Comparison of ENCODE assay signal across 20 mouse cellular contexts in the genomic region with DNA sequence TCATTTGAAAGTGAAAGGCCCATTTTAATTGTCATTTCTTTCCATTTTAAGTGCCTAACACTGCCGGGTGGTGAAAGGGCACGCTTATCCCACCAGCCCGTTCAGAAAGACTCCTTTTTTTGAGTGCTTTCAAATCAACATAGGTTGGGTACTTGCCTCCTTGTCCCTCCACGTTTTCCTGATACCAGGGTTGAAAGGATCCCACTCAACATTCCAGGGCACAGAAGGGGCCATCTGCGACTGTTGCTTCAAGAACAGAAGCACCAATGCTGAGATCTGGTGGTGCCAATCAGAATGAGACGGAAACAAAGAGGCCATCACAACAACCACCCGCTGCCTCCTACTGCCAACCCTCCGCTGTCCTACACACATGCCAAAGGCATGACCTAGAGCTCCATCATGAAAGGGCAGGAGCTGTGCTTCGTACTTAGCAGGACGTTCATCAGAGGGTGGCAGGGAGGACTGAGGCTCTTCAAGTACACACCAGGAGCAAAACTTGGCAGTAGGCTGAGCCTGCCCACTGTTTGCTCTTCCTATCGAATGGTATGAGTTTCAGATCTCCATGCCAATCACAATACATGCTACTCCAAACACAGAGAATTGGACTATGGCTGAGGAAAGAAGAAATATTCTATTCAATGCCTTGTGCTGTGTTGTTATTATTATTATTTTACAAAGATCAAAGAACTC.
A peak's percentile ranks its signal among the peaks of the same experiment; 100 is the strongest.
DNase-seq lines count a peak whose midpoint lies in the region; ATAC-seq and TF ChIP-seq lines count a peak whose summit lies in the region.
"Had no signal": no experiment of that assay in that cellular context is flagged by ENCODE, and none has a peak within 500 bp of the region (broad histone marks: within the 10 kb centered on the region; RNA-seq: fewer than 3 reads in every experiment).

No protein-coding gene starts in this region.

- H3K9me3 ChIP-seq in heart, embryonic 15.5 days (replicated peaks): no peaks in the 10 kb centered on the region
- H3K9me3 ChIP-seq in lung, embryonic 15.5 days: no peaks in the 10 kb centered on the region
- H3K9me3 ChIP-seq: forebrain, embryonic 13.5 days; heart, embryonic 10.5 days; hindbrain, embryonic 15.5 days; intestine, embryonic 15.5 days; limb, embryonic 10.5 days had no signal

- H3K4me1 ChIP-seq in heart, embryonic 15.5 days (replicated peaks): peaks cover 34% of the 10 kb centered on the region
- H3K4me1 ChIP-seq in lung, embryonic 15.5 days: peaks cover 4% of the 10 kb centered on the region; the same call in 1 of the 2 replicates
- H3K4me1 ChIP-seq in thymus, adult 2 months (replicated peaks; ENCODE audit: control insufficient read depth, insufficient read depth, low read length): peaks cover 9% of the 10 kb centered on the region
- H3K4me1 ChIP-seq: forebrain, embryonic 13.5 days; hindbrain, embryonic 15.5 days; limb, embryonic 10.5 days had no signal

- no peak for ATAC-seq in heart, embryonic 15.5 days (replicated peaks; ENCODE audit: insufficient number of reproducible peaks, insufficient read depth, low FRiP score, low read depth)
- peak; percentile 69 for ATAC-seq in lung, embryonic 15.5 days (ENCODE audit: borderline replicate concordance, extremely low read depth, low FRiP score, low TSS enrichment)
- ATAC-seq: forebrain, embryonic 13.5 days; intestine, embryonic 15.5 days had no signal

- H3K4me2 ChIP-seq in heart, embryonic 15.5 days: peak overlapping the region; percentile 11; the same call in 1 of the 2 replicates
- H3K4me2 ChIP-seq in lung, embryonic 15.5 days: peak overlapping the region; percentile 26; the same call in 1 of the 2 replicates
- H3K4me2 ChIP-seq: forebrain, embryonic 13.5 days; hindbrain, embryonic 15.5 days; intestine, embryonic 15.5 days had no signal

- no peak for DNase-seq in heart, adult 18-20 months
- DNase-seq in CD4-positive helper T cell, adult 2 months (ENCODE audit: low read depth, low spot score): peak; percentile 42
- peak; percentile 26 to 57 for DNase-seq in lung, postnatal 4 days
- DNase-seq in thymus, adult 2 months: no peak
- DNase-seq in adipocyte (ENCODE audit: low spot score): no peak
- DNase-seq: adrenal gland, postnatal 36 days; cerebellum, adult 9-10 months; gastrocnemius, postnatal 36 days; kidney, postnatal 14 days; liver, postnatal 0 days; midbrain, embryonic 14.5 days; right cerebral cortex, adult 18-20 months; thymus, postnatal 14 days had no signal

- no peaks in the 10 kb centered on the region for H3K36me3 ChIP-seq in heart, embryonic 15.5 days
- H3K36me3 ChIP-seq in lung, embryonic 15.5 days: no peaks in the 10 kb centered on the region
- H3K36me3 ChIP-seq in thymus, adult 2 months (ENCODE audit: control insufficient read depth, insufficient read depth, low read length): no peaks in the 10 kb centered on the region
- H3K36me3 ChIP-seq: heart, embryonic 10.5 days; hindbrain, embryonic 15.5 days; intestine, embryonic 15.5 days; limb, embryonic 10.5 days had no signal

- WGBS in heart, embryonic 15.5 days: 54% methylated on average over 11 of the region's 11 CpGs
- WGBS in lung, embryonic 15.5 days: 50% methylated on average over 11 of the region's 11 CpGs
- WGBS in thymus, adult 2 months: 95% methylated on average over 11 of the region's 11 CpGs

- H3K27me3 ChIP-seq in heart, embryonic 15.5 days: no peaks in the 10 kb centered on the region
- H3K27me3 ChIP-seq in lung, embryonic 15.5 days: no peaks in the 10 kb centered on the region
- H3K27me3 ChIP-seq in thymus, adult 2 months (ENCODE audit: control insufficient read depth, insufficient read depth, low read length): no peaks in the 10 kb centered on the region
- H3K27me3 ChIP-seq: forebrain, embryonic 13.5 days; hindbrain, embryonic 15.5 days; intestine, embryonic 15.5 days had no signal

- H3K9ac ChIP-seq in heart, embryonic 15.5 days: no peak overlapping the region
- no peak overlapping the region for H3K9ac ChIP-seq in lung, embryonic 15.5 days
- H3K9ac ChIP-seq: forebrain, embryonic 13.5 days; hindbrain, embryonic 15.5 days; intestine, embryonic 15.5 days; liver, postnatal 0 days had no signal

- TF ChIP-seq CTCF in thymus, adult 2 months (IDR thresholded peaks at IDR 0.05; ENCODE audit: borderline replicate concordance, control insufficient read depth, extremely low read depth, insufficient read depth, low read length, poor library complexity): no peak

- no peak for TF ChIP-seq POLR2A in thymus, adult 2 months (IDR thresholded peaks at IDR 0.05; ENCODE audit: control insufficient read depth, extremely low read depth, insufficient read depth, low read length, poor library complexity)

- H3K4me3 ChIP-seq in heart, embryonic 15.5 days: no peak overlapping the region
- no peak overlapping the region for H3K4me3 ChIP-seq in lung, embryonic 15.5 days
- H3K4me3 ChIP-seq in thymus, adult 2 months (ENCODE audit: control insufficient read depth, insufficient read depth, low read length): no peak overlapping the region
- H3K4me3 ChIP-seq: forebrain, embryonic 13.5 days; heart, embryonic 10.5 days; hindbrain, embryonic 15.5 days; intestine, embryonic 15.5 days; limb, embryonic 10.5 days had no signal

- peak overlapping the region; percentile 25; the same call in 1 of the 2 replicates for H3K27ac ChIP-seq in heart, embryonic 15.5 days
- peak overlapping the region; percentile 88 for H3K27ac ChIP-seq in lung, embryonic 15.5 days
- no peak overlapping the region for H3K27ac ChIP-seq in thymus, adult 2 months (ENCODE audit: control insufficient read depth, insufficient read depth, low read length)
- H3K27ac ChIP-seq: forebrain, embryonic 13.5 days; heart, embryonic 10.5 days; hindbrain, embryonic 15.5 days; intestine, embryonic 15.5 days; limb, embryonic 10.5 days had no signal

Comparison
In these comparisons a context has a peak if more than half of its experiments do, and no peak if none do; other contexts are left out.
1. DNase-seq: peak in CD4-positive helper T cell, adult 2 months (single experiment) and lung, postnatal 4 days (2 of 2); none in heart, adult 18-20 months (0 of 2), thymus, adult 2 months (single experiment) and adipocyte (single experiment).